Mouse (Mus musculus) midbrain, embryonic 11.5 days (tissue): ENCODE measurements around the gene Rad51b. TPM values are rescaled to one million over a fixed set of nuclear protein-coding genes. Genes with fewer than 3 reads are reported as not detected.

Source experiments
- ATAC-seq: fragments of 200-750 bp; cut with Nextera tagmentation; 2 replicates; pipeline ENCODE4 v1.8.0; 2017; ENCODE audit warnings: moderate TSS enrichment, moderate library complexity; ENCODE audit not compliant: low FRiP score
- DNase-seq: peaks from one replicate; pipeline ENCODE4 v3.0.0; 2015; ENCODE audit warnings: low spot score; ENCODE audit errors: missing footprints
- H3K27ac ChIP-seq: fragments of 300-500 bp; sonication (generic); 2 replicates; pipeline ENCODE4 v1.5.1; 2014; ENCODE audit warnings: low read depth, low read length
- H3K27me3 ChIP-seq: fragments of 300-500 bp; sonication (generic); 2 replicates; pipeline ENCODE4 v1.6.1; 2014; ENCODE audit warnings: mild to moderate bottlenecking, low read length, moderate library complexity, mixed read lengths; ENCODE audit not compliant: control insufficient read depth, insufficient read depth
- H3K36me3 ChIP-seq: fragments of 300-500 bp; sonication (generic); 2 replicates; pipeline ENCODE4 v1.6.1; 2014; ENCODE audit warnings: mild to moderate bottlenecking, low read length, moderate library complexity, mixed read lengths; ENCODE audit not compliant: control insufficient read depth, insufficient read depth
- H3K4me1 ChIP-seq: fragments of 300-500 bp; sonication (generic); 2 replicates; pipeline ENCODE4 v1.6.1; 2014; ENCODE audit warnings: low read length; ENCODE audit not compliant: control insufficient read depth, insufficient read depth
- H3K4me2 ChIP-seq: fragments of 300-500 bp; sonication (generic); 2 replicates; pipeline ENCODE4 v1.6.1; 2014; ENCODE audit warnings: mild to moderate bottlenecking, moderate library complexity
- H3K4me3 ChIP-seq: fragments of 300-500 bp; sonication (generic); 2 replicates; pipeline ENCODE4 v1.5.1; 2014; ENCODE audit warnings: low read depth, low read length
- H3K9ac ChIP-seq: fragments of 300-500 bp; sonication (generic); 2 replicates; pipeline ENCODE4 v1.6.1; 2014; ENCODE audit warnings: low read length
- H3K9me3 ChIP-seq: fragments of 300-500 bp; sonication (generic); 2 replicates; pipeline ENCODE4 v1.6.1; 2016; ENCODE audit warnings: low read length; ENCODE audit not compliant: control insufficient read depth
- WGBS: fragments of 180-500 bp; shearing (Covaris S2); extraction: QIAGEN DNeasy Blood & Tissue Kit; methylation state at CpG from one replicate; pipeline ENCODE4 v1.1.7; 2014; 5-methylcytosine and 5-hydroxymethylcytosine counted together
- polyA plus RNA-seq: library from polyadenylated mRNA; unstranded; fragments of >200 nt; fragmentation: Nextera tagmentation; extraction: Ambion mirVana; gene quantifications from 2 replicates; pipeline ENCODE4 v1.2.1, GENCODE M21; 2014

Rad51b gene
- 6.9 and 8.4 TPM in 2 replicates for polyA plus RNA-seq

- peak within 1 kb of the TSS; percentile 82 for H3K4me2 ChIP-seq
- no peaks in the 10 kb centered on the region for H3K9me3 ChIP-seq
- WGBS: 0% methylated on average over 21 of the region's 21 CpGs
- peak; percentile 98 for DNase-seq
- no peak within 1 kb of the TSS for H3K27ac ChIP-seq
- H3K4me3 ChIP-seq: peak within 1 kb of the TSS; percentile 74
- H3K36me3 ChIP-seq: no peaks in the 10 kb centered on the region
- ATAC-seq: peak; percentile 82
- H3K9ac ChIP-seq: peak within 1 kb of the TSS; percentile 79
- H3K4me1 ChIP-seq: peaks cover 9% of the 10 kb centered on the region
- no peaks in the 10 kb centered on the region for H3K27me3 ChIP-seq
Observed at GRCm38 (mm10) chr12:79297121-79297576, at the start of gene Rad51b. Gene Rad51b (plus strand): TSS chr12:79297282.

- Histone ChIP-seq H3K27ac (no peak overlapping the region), H3K4me3 (no peak overlapping the region), H3K9ac (no peak overlapping the region), H3K9me3 (no peaks in the 10 kb centered on the region), H3K27me3 (no peaks in the 10 kb centered on the region), H3K4me2 (no peak overlapping the region), H3K4me1 (no peaks in the 10 kb centered on the region), H3K36me3 (peaks cover 18% of the 10 kb centered on the region; the same call in 1 of the 2 replicates)
- DNase-seq (no peak), ATAC-seq (no peak)
- WGBS: 89% methylated on average over 3 of the region's 3 CpGs
Observed at GRCm38 (mm10) chr12:79248110-79248509, 49.0 kb upstream of the Rad51b start.

GRCm38 (mm10) chr12:79253294-79254053 is 43.6 kb upstream of the Rad51b start:
- Histone ChIP-seq H3K9ac (no peak overlapping the region), H3K27ac (no peak overlapping the region), H3K9me3 (no peaks in the 10 kb centered on the region), H3K27me3 (no peaks in the 10 kb centered on the region), H3K4me2 (no peak overlapping the region), H3K4me1 (no peaks in the 10 kb centered on the region), H3K4me3 (no peak overlapping the region), H3K36me3 (peaks cover 10% of the 10 kb centered on the region; the same call in 1 of the 2 replicates)
- WGBS: 90% methylated on average over 9 of the region's 9 CpGs
- no peak for DNase-seq
- ATAC-seq: no peak

GRCm38 (mm10) chr12:79254975-79255374 is 42.1 kb upstream of the Rad51b start:
- no peak overlapping the region for H3K4me2 ChIP-seq
- H3K4me3 ChIP-seq: no peak overlapping the region
- no peaks in the 10 kb centered on the region for H3K27me3 ChIP-seq
- no peaks in the 10 kb centered on the region for H3K4me1 ChIP-seq
- no peaks in the 10 kb centered on the region for H3K9me3 ChIP-seq
- H3K9ac ChIP-seq: no peak overlapping the region
- H3K36me3 ChIP-seq: peaks cover 5% of the 10 kb centered on the region; the same call in 1 of the 2 replicates
- 94% methylated on average over 10 of the region's 10 CpGs for WGBS
- DNase-seq: no peak
- no peak for ATAC-seq
- H3K27ac ChIP-seq: no peak overlapping the region

- H3K9me3 ChIP-seq: no peaks in the 10 kb centered on the region
- WGBS: 97% methylated on average over 2 of the region's 2 CpGs
- H3K9ac ChIP-seq: no peak overlapping the region
- DNase-seq (no peak), ATAC-seq (no peak)
- no peaks in the 10 kb centered on the region for H3K27me3 ChIP-seq
- no peaks in the 10 kb centered on the region for H3K4me1 ChIP-seq
- no peak overlapping the region for H3K4me3 ChIP-seq
- no peak overlapping the region for H3K4me2 ChIP-seq
- H3K27ac ChIP-seq: no peak overlapping the region
- peaks cover 11% of the 10 kb centered on the region; the same call in 1 of the 2 replicates for H3K36me3 ChIP-seq
Observed at GRCm38 (mm10) chr12:79260154-79260553, 36.9 kb upstream of the Rad51b start.

- H3K4me3 ChIP-seq: no peak overlapping the region
- no peaks in the 10 kb centered on the region for H3K4me1 ChIP-seq
- ATAC-seq: no peak
- WGBS: 59% methylated on average over 5 of the region's 5 CpGs
- no peak overlapping the region for H3K27ac ChIP-seq
- no peak overlapping the region for H3K9ac ChIP-seq
- peak; percentile 89 for DNase-seq
- no peak overlapping the region for H3K4me2 ChIP-seq
- peaks cover 14% of the 10 kb centered on the region; the same call in 1 of the 2 replicates for H3K36me3 ChIP-seq
- no peaks in the 10 kb centered on the region for H3K27me3 ChIP-seq
- H3K9me3 ChIP-seq: no peaks in the 10 kb centered on the region
Observed at GRCm38 (mm10) chr12:79261035-79261434, 36.0 kb upstream of the Rad51b start.

GRCm38 (mm10) chr12:79272604-79273003 is 24.5 kb upstream of the Rad51b start:
- Histone ChIP-seq H3K36me3 (peaks cover 17% of the 10 kb centered on the region), H3K27ac (no peak overlapping the region), H3K9ac (no peak overlapping the region), H3K27me3 (no peaks in the 10 kb centered on the region), H3K4me1 (no peaks in the 10 kb centered on the region), H3K4me2 (no peak overlapping the region), H3K4me3 (no peak overlapping the region), H3K9me3 (no peaks in the 10 kb centered on the region)
- 82% methylated on average over 4 of the region's 4 CpGs for WGBS
- DNase-seq: no peak
- no peak for ATAC-seq

- 91% methylated on average over 13 of the region's 13 CpGs for whole genome bisulfite sequencing
- ATAC-seq (no peak), DNase-seq (no peak)
- Histone ChIP-seq H3K9ac (no peak overlapping the region), H3K9me3 (no peaks in the 10 kb centered on the region), H3K4me1 (no peaks in the 10 kb centered on the region), H3K36me3 (peaks cover 21% of the 10 kb centered on the region), H3K4me2 (no peak overlapping the region), H3K4me3 (no peak overlapping the region), H3K27me3 (no peaks in the 10 kb centered on the region), H3K27ac (no peak overlapping the region)
Observed at GRCm38 (mm10) chr12:79279513-79280115, 17.5 kb upstream of the Rad51b start.

GRCm38 (mm10) chr12:79282595-79282994 is 14.5 kb upstream of the Rad51b start:
- H3K9me3 ChIP-seq: no peaks in the 10 kb centered on the region
- H3K4me3 ChIP-seq: no peak overlapping the region
- no peaks in the 10 kb centered on the region for H3K4me1 ChIP-seq
- H3K27me3 ChIP-seq: no peaks in the 10 kb centered on the region
- ATAC-seq (no peak), DNase-seq (no peak)
- WGBS: 95% methylated on average over 8 of the region's 8 CpGs
- H3K9ac ChIP-seq: no peak overlapping the region
- H3K27ac ChIP-seq: no peak overlapping the region
- peaks cover 23% of the 10 kb centered on the region for H3K36me3 ChIP-seq
- no peak overlapping the region for H3K4me2 ChIP-seq
